Mouse (Mus musculus) retina, adult 2 months (tissue): ENCODE results near the gene Sh3gl2.

Source experiments
- DNase-seq: peaks from one replicate; pipeline ENCODE4 v3.0.0-alpha.2; 2012; ENCODE audit warnings: low read depth, low spot score

The Sh3gl2 gene

GRCm38 (mm10) chr4:85232386-85233381 is 27.8 kb downstream of the Sh3gl2 start:
- no peak for DNase-seq

DNA sequence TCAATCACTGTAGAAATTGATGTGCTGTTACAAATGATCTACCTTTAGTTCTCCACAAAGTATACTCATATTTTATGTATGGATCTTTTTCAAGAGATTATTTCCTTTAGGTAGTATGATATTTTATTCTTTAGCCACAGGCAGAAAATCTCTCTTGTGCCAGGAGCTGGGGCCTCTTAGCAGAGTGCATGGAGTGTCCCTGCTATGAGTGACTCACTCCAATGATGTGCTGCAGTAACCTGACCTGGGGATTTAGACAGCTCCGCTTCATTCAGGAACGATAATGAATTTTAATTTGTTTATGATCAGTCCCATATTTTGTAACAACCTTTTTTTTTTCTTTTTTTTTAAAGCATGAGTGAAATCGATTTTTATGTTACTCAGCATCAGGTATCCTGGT is 36.7 kb downstream of the Sh3gl2 start:
- no peak for DNase-seq

- DNase-seq = no peak
Observed at GRCm38 (mm10) chr4:85242562-85242961, 37.6 kb downstream of the Sh3gl2 start.

DNA sequence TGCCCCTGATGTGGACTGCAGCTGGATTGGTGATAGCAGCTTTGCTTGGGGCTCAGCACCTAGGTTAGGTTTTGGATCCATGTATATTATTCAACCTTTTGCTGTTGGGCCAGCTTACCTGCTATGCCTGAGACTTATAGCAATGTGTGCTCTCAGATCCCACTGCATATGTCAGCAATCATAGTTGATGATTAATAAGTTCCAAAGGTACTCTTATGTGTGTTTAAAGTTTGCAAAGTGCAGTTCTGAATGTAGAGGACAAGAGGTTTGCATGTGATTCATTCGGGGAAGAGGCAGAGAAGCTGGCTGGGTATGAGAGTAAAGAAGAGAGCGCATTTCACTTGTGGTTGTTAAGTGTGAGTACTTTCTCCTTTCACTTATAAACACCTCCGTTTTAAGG is 43.7 kb downstream of the Sh3gl2 start:
- DNase-seq = no peak

DNA sequence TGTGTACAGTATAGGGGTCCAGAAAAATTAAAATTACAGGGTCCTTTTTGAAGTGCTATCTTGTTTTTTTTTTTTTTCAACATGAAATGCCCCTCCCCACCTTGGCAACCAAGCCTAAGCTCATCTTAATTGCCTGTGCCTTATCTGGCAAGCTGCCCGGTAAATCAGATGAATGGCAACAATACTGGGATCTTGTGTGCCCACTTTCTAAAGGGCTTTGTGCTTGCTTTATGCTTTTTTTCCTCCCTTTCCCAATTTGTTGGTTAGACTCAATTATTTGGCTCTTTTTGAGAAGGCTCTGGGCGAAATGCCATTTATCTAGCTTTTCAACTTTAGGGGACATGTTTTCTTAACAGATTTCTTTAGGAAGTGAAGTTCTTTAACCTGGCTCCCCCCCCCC is 45.3 kb downstream of the Sh3gl2 start:
- DNase-seq = no peak

DNA sequence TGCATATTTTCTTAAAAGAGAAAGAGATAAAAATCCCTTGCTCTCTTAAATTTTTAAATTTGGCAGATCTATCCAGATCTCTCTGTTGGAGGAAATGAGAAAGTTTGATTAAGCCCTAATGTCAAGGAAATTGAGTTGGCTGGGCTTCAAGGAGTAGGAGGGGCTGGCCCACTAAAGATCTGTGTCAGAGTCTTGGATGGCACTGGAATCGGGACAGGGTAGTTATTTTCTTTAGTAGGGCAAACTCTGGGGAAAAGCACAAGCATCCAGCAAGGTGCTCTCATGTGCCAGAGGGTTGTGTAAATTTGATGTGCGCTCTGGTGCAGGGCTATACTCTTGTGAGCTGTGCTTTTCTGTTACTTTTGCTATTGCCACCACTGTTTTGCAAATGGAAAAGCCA is 45.9 kb downstream of the Sh3gl2 start:
- no peak for DNase-seq

GRCm38 (mm10) chr4:85255771-85256389 is 51.0 kb downstream of the Sh3gl2 start:
- no peak for DNase-seq

- DNase-seq = no peak
Observed at GRCm38 (mm10) chr4:85256461-85257202, 51.7 kb downstream of the Sh3gl2 start.

GRCm38 (mm10) chr4:85257771-85258341 is 52.9 kb downstream of the Sh3gl2 start:
- no peak for DNase-seq

GRCm38 (mm10) chr4:85260687-85261658 is 56.0 kb downstream of the Sh3gl2 start:
- no peak for DNase-seq

GRCm38 (mm10) chr4:85262146-85262545 is 57.2 kb downstream of the Sh3gl2 start:
- no peak for DNase-seq

- DNase-seq = no peak
Observed at GRCm38 (mm10) chr4:85262606-85263005, 57.7 kb downstream of the Sh3gl2 start.

DNA sequence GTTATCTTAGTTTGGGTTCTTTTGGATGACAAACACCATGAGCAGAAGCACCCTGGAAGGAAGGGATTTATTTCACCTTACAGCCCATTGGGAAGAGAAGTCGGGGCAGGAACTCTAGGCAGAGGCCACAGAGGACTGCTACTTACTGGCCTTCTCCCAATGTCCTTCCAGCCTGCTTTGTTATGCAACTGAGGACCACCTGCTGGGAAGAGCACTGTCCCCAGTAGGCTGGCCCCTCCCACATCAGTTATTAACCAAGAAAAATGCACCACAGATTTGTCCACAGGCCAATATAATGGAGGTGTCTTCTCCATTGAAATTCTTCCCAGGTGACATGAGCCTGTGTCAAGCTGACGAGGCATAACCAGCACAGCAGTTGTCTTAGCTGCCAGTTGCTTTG is 62.5 kb downstream of the Sh3gl2 start:
- no peak for DNase-seq

DNA sequence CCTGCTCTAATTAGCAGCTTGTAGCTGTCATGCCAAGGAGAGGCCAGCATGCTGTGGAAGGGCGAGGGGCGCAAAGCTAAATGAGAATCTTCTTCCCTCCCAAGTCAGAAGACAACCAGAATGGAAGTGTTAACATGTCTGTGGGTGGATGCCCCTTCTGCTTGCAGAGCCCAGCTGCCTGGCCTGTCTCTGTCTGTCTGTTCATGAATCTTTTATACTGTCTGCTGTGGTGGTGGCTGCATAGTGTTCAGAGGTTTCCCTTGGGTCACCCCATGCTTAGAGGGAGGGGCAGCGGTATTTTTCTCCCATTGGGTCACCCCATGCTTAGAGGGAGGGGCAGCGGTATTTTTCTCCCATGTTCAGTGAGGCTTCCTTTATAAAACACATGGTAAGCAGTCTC is 68.0 kb downstream of the Sh3gl2 start:
- no peak for DNase-seq

DNA sequence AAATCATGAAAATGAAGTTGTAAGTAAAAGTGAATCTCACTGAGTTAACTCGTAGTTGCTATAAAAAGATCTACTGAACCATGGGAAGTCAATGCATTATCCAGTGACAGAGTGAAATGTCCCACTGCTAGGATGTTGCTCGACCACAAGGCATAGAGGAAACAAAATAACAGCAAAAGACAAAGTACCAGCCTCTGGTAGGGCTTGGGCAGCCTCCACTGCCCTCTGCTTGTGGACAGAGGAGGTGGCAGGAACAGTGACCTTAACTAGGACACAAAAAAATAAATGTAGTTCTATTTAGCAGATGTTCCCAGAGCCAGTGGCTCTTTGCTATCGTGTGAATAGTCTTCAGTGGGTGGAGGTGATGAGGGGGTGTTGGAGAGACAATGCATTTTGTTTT is 68.5 kb downstream of the Sh3gl2 start:
- no peak for DNase-seq

GRCm38 (mm10) chr4:85283151-85283550 is 78.2 kb downstream of the Sh3gl2 start:
- DNase-seq = no peak

- DNase-seq = no peak
Observed at GRCm38 (mm10) chr4:85289990-85290389, 85.1 kb downstream of the Sh3gl2 start.

- DNase-seq = no peak
Observed at GRCm38 (mm10) chr4:85291296-85291695, 86.4 kb downstream of the Sh3gl2 start.

DNA sequence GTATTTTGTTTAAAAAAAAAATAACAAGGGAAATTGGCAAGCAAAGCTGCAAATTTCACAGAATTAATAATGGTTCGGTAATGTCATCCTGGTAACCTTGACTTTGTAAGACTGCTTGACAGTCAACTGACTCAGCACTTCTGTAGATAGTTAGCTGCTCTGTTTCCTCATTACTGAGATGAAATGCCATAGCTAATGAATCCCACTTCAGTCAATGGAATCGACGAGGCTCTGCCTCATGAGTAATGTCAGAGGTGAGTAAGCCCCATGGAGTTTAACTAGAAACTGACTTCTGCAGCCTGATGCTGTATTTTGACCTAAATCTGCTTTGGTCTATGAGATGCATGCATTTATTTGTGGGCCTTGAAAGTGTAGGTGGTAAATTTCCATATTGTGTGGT is 88.4 kb downstream of the Sh3gl2 start:
- DNase-seq = no peak

DNA sequence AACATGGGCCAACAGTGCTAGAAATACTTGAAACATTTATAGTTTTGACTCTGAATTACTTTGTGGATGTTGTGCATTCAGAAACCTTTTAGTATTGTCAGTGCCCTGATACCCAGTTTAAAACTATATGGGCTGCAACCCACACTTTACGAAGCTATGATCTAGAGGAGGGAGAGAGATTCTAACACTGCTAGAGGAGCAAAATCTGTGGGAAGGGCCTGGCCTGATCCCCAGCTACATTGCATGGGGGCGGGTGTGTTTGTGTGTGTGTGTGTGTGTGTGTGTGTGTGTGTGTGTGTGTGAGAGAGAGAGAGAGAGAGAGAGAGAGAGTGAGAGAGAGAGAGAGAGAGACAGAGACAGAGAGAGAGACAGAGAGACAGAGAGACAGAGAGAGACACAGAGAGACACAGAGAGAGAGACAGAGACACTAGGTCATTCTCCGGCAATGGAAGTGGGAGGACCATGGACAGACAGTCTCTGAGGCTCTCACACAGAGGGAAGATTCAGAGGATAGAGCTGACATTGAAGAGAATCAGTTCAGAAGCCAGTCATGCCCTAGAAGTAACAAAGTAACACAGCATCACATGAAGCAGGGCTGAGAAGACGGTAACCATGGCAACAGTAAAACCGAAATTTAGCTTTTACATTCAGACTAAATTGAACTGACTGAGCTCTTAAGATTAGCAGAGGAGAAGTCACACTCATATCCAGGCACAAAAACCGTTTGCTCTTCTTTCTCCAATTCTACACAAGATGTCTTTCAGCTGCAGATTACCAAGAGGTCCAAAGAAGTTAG is 95.9 kb downstream of the Sh3gl2 start:
- no peak for DNase-seq
